Mouse (Mus musculus): ENCODE results near the gene Adamts17. TPM values are rescaled to one million over a fixed set of nuclear protein-coding genes. Genes with fewer than 3 reads are reported as not detected.
A peak's percentile ranks its signal among the peaks of the same experiment; 100 is the strongest.

Adamts17 gene
- polyA plus RNA-seq, 1 experiment from 2014 or later: 1.9 TPM

DNA sequence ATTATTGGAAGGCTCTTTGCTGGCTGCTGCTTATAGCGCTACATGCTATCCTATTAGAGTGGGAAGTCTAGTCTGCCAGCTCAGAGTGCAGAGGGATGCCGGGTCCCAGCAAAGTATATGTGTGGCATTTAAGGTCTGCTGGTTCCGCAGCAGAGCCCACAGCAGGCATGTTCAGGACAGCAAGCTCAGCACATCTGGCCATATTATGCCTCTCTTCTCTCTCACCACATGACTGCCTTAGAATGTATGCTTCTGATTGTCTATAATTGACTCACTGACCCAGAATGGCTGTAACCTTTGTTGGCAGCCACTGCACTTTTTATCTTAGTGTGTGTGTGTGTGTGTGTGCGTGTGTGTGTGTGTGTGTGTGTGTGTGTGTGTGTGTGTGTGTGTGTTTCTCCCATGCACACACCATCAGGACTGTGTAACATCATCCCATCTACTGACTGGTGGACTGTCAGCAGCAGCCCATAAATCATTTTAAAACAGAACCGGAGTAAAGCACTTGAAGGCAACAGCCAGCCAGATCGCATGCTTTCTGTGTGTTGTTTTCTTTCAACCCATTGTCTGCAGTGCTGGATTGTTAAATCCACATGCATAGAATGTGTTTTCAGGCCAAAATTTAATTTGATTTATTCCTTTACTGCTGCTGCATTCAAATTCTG is 127.1 kb downstream of the Adamts17 start:
- DNase-seq (ENCODE audit: low spot score): peak; percentile 31
- peak; percentile 75 for ATAC-seq (ENCODE audit: low FRiP score)
- Histone ChIP-seq H3K27me3 (ENCODE audit: control insufficient read depth, insufficient read depth, low read length) (no peaks in the 10 kb centered on the region), H3K4me2 (replicated peaks; ENCODE audit: low read depth, low read length) (no peak overlapping the region), H3K9me3 (ENCODE audit: control insufficient read depth, low read length) (no peaks in the 10 kb centered on the region), H3K4me1 (replicated peaks; ENCODE audit: control insufficient read depth, insufficient read depth, low read length) (peaks cover 4% of the 10 kb centered on the region; the same call in 1 of the 2 replicates), H3K36me3 (ENCODE audit: control insufficient read depth, insufficient read depth, low read length) (no peaks in the 10 kb centered on the region), H3K27ac (ENCODE audit: low read depth, low read length) (0 out of 2 replicates have a peak overlapping the region, but pooled peaks have one; percentile 39), H3K9ac (ENCODE audit: low read depth, low read length) (no peak overlapping the region), H3K4me3 (ENCODE audit: low read depth, low read length) (no peak overlapping the region)
- WGBS: 44% methylated on average over 6 of the region's 6 CpGs

DNA sequence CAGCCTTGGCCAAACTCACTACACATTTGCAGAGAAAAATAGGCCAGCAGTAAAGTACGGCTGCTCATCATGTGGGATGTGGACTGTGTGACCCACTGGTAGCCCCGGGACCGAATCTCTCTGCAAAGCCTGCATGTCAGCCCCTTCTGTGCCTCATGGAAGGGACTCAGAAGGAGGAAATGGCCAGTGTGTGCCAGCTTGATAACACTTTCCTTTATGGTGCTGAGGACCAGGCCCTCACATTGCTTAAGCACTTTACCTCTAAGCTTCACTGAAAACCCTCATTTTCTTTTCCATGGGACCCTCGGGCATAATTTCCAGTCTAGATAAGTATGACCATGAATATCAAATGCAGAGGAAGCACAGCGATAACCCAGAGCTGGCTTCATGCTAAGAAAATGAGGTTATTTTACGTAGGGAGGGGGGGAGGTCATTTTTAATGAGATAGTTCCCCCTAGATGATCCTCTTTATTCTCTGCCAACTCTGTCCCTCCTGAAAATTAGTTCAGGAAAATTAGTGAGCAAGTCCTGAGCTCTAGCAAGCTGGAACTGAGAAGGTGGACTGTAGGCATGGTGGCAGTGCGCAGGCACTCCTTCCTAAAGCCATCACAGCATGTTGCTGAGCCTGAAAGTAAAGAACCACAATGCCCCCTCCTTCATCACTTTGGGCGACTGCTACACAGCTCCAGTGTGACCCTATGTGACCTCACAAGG is 127.8 kb downstream of the Adamts17 start:
- Histone ChIP-seq H3K9me3 (ENCODE audit: control insufficient read depth, low read length) (no peaks in the 10 kb centered on the region), H3K36me3 (ENCODE audit: control insufficient read depth, insufficient read depth, low read length) (no peaks in the 10 kb centered on the region), H3K27ac (ENCODE audit: low read depth, low read length) (0 out of 2 replicates have a peak overlapping the region, but pooled peaks have one; percentile 8), H3K4me2 (replicated peaks; ENCODE audit: low read depth, low read length) (no peak overlapping the region), H3K4me1 (replicated peaks; ENCODE audit: control insufficient read depth, insufficient read depth, low read length) (peaks cover 4% of the 10 kb centered on the region; the same call in 1 of the 2 replicates), H3K4me3 (ENCODE audit: low read depth, low read length) (no peak overlapping the region), H3K9ac (ENCODE audit: low read depth, low read length) (no peak overlapping the region), H3K27me3 (ENCODE audit: control insufficient read depth, insufficient read depth, low read length) (no peaks in the 10 kb centered on the region)
- ATAC-seq (ENCODE audit: low FRiP score): no peak
- 54% methylated on average over 8 of the region's 8 CpGs for WGBS
- DNase-seq (ENCODE audit: low spot score): peak; percentile 6

DNA sequence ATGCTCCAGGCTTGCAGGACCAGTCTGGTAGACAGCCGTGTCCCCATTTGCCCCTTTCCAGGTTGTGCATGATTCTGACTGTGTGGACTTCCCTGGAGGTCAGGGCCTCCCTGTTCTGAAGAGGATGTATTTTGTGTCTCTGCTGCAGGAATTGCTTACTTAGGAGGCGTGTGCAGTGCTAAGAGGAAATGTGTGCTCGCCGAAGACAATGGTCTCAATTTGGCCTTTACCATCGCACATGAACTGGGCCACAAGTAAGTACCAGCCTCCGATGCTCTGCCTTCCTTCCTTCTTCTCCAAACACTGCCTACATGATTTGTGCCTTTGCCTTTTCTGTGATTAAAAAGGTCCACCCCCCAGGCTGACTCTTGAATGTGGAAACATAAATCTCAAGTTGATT is 129.1 kb downstream of the Adamts17 start:
- H3K4me3 ChIP-seq (ENCODE audit: low read depth, low read length): no peak overlapping the region
- DNase-seq (ENCODE audit: low spot score) (no peak), ATAC-seq (ENCODE audit: low FRiP score) (no peak)
- H3K36me3 ChIP-seq (ENCODE audit: control insufficient read depth, insufficient read depth, low read length): no peaks in the 10 kb centered on the region
- H3K9me3 ChIP-seq (ENCODE audit: control insufficient read depth, low read length): no peaks in the 10 kb centered on the region
- 88% methylated on average over 6 of the region's 6 CpGs for WGBS
- peaks cover 4% of the 10 kb centered on the region; the same call in 1 of the 2 replicates for H3K4me1 ChIP-seq (replicated peaks; ENCODE audit: control insufficient read depth, insufficient read depth, low read length)
- no peak overlapping the region for H3K9ac ChIP-seq (ENCODE audit: low read depth, low read length)
- H3K4me2 ChIP-seq (replicated peaks; ENCODE audit: low read depth, low read length): no peak overlapping the region
- no peaks in the 10 kb centered on the region for H3K27me3 ChIP-seq (ENCODE audit: control insufficient read depth, insufficient read depth, low read length)
- H3K27ac ChIP-seq (ENCODE audit: low read depth, low read length): no peak overlapping the region

DNA sequence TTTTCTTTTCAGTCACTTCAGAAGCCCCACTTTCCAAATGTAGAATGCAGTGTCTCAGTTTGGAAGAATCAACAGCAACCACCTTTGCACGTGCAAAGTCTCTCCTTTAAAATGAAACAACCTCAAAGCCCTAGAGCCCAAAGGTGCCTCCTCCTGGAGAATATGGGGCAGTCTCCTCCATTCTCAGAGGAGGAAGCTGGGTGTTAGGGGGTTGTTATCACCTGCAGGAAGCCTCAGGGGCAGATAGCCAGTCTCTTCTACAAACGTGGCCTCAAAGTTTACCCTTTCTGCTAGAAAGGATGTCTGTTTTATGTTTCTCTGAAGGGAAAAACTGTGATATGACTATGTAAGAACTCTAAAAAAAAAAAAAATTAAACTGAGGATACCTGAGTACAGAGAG is 129.7 kb downstream of the Adamts17 start:
- Histone ChIP-seq H3K4me3 (ENCODE audit: low read depth, low read length) (no peak overlapping the region), H3K4me1 (replicated peaks; ENCODE audit: control insufficient read depth, insufficient read depth, low read length) (peaks cover 4% of the 10 kb centered on the region; the same call in 1 of the 2 replicates), H3K27me3 (ENCODE audit: control insufficient read depth, insufficient read depth, low read length) (no peaks in the 10 kb centered on the region), H3K9me3 (ENCODE audit: control insufficient read depth, low read length) (no peaks in the 10 kb centered on the region), H3K27ac (ENCODE audit: low read depth, low read length) (no peak overlapping the region), H3K9ac (ENCODE audit: low read depth, low read length) (no peak overlapping the region), H3K36me3 (ENCODE audit: control insufficient read depth, insufficient read depth, low read length) (no peaks in the 10 kb centered on the region), H3K4me2 (replicated peaks; ENCODE audit: low read depth, low read length) (no peak overlapping the region)
- 68% methylated on average over 2 of the region's 2 CpGs for WGBS
- ATAC-seq (ENCODE audit: low FRiP score) (no peak), DNase-seq (ENCODE audit: low spot score) (no peak)

DNA sequence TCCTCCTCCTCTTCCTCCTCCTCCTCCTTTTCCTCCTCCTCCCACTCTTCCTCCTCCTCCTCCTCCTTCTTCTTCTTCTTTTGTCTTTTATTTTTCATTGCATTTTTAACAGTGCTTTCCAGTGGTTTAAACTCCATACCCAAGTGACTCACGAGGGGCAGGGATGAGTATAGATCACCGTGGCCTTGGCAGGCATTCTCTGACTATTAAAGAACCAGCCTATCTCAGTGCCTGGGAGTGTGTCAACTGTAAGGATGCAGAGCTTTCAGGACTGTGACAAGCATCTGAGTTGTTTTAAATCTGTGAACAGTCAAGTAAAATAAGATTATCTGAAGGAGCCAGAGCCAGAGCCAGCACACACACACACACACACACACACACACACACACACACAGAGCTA is 130.7 kb downstream of the Adamts17 start:
- no peak overlapping the region for H3K27ac ChIP-seq (ENCODE audit: low read depth, low read length)
- no peak for DNase-seq (ENCODE audit: low spot score)
- H3K36me3 ChIP-seq (ENCODE audit: control insufficient read depth, insufficient read depth, low read length): no peaks in the 10 kb centered on the region
- no peak for ATAC-seq (ENCODE audit: low FRiP score)
- H3K4me2 ChIP-seq (replicated peaks; ENCODE audit: low read depth, low read length): no peak overlapping the region
- 80% methylated on average over 2 of the region's 2 CpGs for WGBS
- H3K4me3 ChIP-seq (ENCODE audit: low read depth, low read length): no peak overlapping the region
- H3K27me3 ChIP-seq (ENCODE audit: control insufficient read depth, insufficient read depth, low read length): no peaks in the 10 kb centered on the region
- H3K4me1 ChIP-seq (replicated peaks; ENCODE audit: control insufficient read depth, insufficient read depth, low read length): peaks cover 4% of the 10 kb centered on the region; the same call in 1 of the 2 replicates
- no peaks in the 10 kb centered on the region for H3K9me3 ChIP-seq (ENCODE audit: control insufficient read depth, low read length)
- no peak overlapping the region for H3K9ac ChIP-seq (ENCODE audit: low read depth, low read length)

DNA sequence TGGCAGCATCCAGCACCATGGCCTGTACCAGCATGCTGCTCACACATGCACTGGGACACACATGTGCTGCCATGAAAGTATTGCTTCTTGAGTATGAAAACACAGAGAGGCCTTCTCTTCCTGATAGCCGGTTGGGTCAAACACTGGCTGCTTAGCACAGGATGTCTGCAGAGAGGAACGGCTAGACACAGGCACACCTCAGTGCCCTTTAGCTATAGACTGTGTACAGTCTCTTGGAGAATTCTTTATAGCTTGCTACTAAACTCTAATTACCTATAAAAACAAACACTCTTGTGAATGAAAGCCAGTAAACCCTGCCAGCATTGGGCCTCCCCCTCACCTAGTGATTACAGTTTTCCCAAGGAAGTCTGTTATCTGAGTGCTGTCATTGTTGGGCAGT is 131.4 kb downstream of the Adamts17 start:
- no peaks in the 10 kb centered on the region for H3K27me3 ChIP-seq (ENCODE audit: control insufficient read depth, insufficient read depth, low read length)
- no peak overlapping the region for H3K4me3 ChIP-seq (ENCODE audit: low read depth, low read length)
- no peaks in the 10 kb centered on the region for H3K9me3 ChIP-seq (ENCODE audit: control insufficient read depth, low read length)
- H3K4me1 ChIP-seq (replicated peaks; ENCODE audit: control insufficient read depth, insufficient read depth, low read length): peaks cover 4% of the 10 kb centered on the region; the same call in 1 of the 2 replicates
- DNase-seq (ENCODE audit: low spot score) (no peak), ATAC-seq (ENCODE audit: low FRiP score) (no peak)
- no peak overlapping the region for H3K4me2 ChIP-seq (replicated peaks; ENCODE audit: low read depth, low read length)
- no peaks in the 10 kb centered on the region for H3K36me3 ChIP-seq (ENCODE audit: control insufficient read depth, insufficient read depth, low read length)
- 79% methylated on average over 2 of the region's 2 CpGs for whole genome bisulfite sequencing
- no peak overlapping the region for H3K27ac ChIP-seq (ENCODE audit: low read depth, low read length)
- no peak overlapping the region for H3K9ac ChIP-seq (ENCODE audit: low read depth, low read length)

DNA sequence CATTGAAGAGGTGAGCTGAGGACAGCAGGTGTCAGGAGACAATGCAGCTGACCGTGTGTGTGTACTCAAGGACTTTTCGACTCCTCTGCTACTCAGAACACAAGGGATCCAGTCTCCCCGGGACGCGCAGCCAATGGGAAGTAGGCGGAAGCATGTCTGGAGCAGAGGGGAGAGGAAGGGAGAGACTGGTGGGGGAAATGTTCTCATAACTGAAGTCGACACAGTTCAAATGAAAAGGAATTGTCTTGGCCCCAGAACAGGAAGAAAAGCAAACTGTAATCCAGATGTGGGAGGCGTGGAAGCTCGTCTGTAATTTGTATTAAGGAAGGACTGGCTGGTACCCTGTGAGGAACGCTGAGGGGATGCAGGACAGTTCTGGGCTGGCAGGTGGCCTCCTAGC is 135.3 kb downstream of the Adamts17 start:
- no peak overlapping the region for H3K4me3 ChIP-seq (ENCODE audit: low read depth, low read length)
- no peaks in the 10 kb centered on the region for H3K4me1 ChIP-seq (replicated peaks; ENCODE audit: control insufficient read depth, insufficient read depth, low read length)
- H3K9ac ChIP-seq (ENCODE audit: low read depth, low read length): no peak overlapping the region
- DNase-seq (ENCODE audit: low spot score): no peak
- no peaks in the 10 kb centered on the region for H3K36me3 ChIP-seq (ENCODE audit: control insufficient read depth, insufficient read depth, low read length)
- no peak for ATAC-seq (ENCODE audit: low FRiP score)
- H3K27me3 ChIP-seq (ENCODE audit: control insufficient read depth, insufficient read depth, low read length): no peaks in the 10 kb centered on the region
- 71% methylated on average over 10 of the region's 10 CpGs for WGBS
- H3K27ac ChIP-seq (ENCODE audit: low read depth, low read length): no peak overlapping the region
- no peaks in the 10 kb centered on the region for H3K9me3 ChIP-seq (ENCODE audit: control insufficient read depth, low read length)
- no peak overlapping the region for H3K4me2 ChIP-seq (replicated peaks; ENCODE audit: low read depth, low read length)

DNA sequence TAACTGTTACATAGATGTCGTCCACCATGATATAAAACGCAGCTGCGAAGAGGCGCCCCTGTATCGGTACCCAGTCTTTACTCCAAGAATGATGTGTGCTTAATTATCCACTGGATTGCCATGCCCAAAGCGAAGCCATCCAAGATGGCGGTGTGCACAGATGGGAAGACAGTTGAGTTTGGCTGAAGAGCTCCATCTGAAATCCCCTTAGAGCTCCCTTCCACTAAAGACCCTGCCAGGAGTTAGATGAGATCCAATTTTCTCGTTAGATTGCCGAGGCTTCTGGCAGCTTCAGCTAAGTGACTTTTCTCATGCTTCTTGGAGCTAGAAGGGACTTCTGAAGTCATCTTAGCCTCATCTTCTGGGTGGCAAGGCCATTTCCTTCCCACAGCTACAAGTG is 136.8 kb downstream of the Adamts17 start:
- Histone ChIP-seq H3K9ac (ENCODE audit: low read depth, low read length) (no peak overlapping the region), H3K27me3 (ENCODE audit: control insufficient read depth, insufficient read depth, low read length) (no peaks in the 10 kb centered on the region), H3K9me3 (ENCODE audit: control insufficient read depth, low read length) (no peaks in the 10 kb centered on the region), H3K4me1 (replicated peaks; ENCODE audit: control insufficient read depth, insufficient read depth, low read length) (no peaks in the 10 kb centered on the region), H3K4me2 (replicated peaks; ENCODE audit: low read depth, low read length) (no peak overlapping the region), H3K27ac (ENCODE audit: low read depth, low read length) (no peak overlapping the region), H3K4me3 (ENCODE audit: low read depth, low read length) (no peak overlapping the region), H3K36me3 (ENCODE audit: control insufficient read depth, insufficient read depth, low read length) (no peaks in the 10 kb centered on the region)
- WGBS: 95% methylated on average over 9 of the region's 9 CpGs
- no peak for ATAC-seq (ENCODE audit: low FRiP score)
- DNase-seq (ENCODE audit: low spot score): no peak

DNA sequence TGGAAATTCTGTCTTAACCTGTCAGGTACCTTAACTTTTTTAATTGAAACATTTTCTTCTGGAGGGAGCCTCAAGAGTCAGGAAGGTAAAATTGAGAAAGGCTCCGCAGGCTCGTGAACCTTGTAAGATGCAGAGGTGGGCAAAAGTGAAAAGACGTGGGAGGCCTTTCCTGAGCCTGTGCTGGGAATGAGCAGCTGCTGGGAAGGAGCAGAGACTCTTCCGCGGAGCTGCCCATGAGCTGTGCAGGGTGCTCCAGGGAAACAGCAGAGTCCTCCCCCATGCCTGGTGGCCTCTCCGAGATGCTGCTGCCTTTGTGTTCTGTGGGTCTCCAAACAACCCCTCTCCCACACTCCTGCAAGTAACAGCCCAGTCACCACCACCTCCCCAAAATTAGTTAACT is 142.1 kb downstream of the Adamts17 start:
- ATAC-seq (ENCODE audit: low FRiP score) (no peak), DNase-seq (ENCODE audit: low spot score) (no peak)
- Histone ChIP-seq H3K4me3 (ENCODE audit: low read depth, low read length) (no peak overlapping the region), H3K36me3 (ENCODE audit: control insufficient read depth, insufficient read depth, low read length) (no peaks in the 10 kb centered on the region), H3K27ac (ENCODE audit: low read depth, low read length) (no peak overlapping the region), H3K9ac (ENCODE audit: low read depth, low read length) (no peak overlapping the region), H3K4me1 (replicated peaks; ENCODE audit: control insufficient read depth, insufficient read depth, low read length) (no peaks in the 10 kb centered on the region), H3K27me3 (ENCODE audit: control insufficient read depth, insufficient read depth, low read length) (no peaks in the 10 kb centered on the region), H3K9me3 (ENCODE audit: control insufficient read depth, low read length) (no peaks in the 10 kb centered on the region), H3K4me2 (replicated peaks; ENCODE audit: low read depth, low read length) (no peak overlapping the region)
- 83% methylated on average over 6 of the region's 6 CpGs for WGBS
